Mouse (Mus musculus): ENCODE results near the gene Rabif.
A peak's percentile ranks its signal among the peaks of the same experiment; 100 is the strongest.

The Rabif gene

GRCm38 (mm10) chr1:134555871-134556670 lies 61.6 kb downstream of the Rabif start:
- peak; percentile 11 for DNase-seq

DNA sequence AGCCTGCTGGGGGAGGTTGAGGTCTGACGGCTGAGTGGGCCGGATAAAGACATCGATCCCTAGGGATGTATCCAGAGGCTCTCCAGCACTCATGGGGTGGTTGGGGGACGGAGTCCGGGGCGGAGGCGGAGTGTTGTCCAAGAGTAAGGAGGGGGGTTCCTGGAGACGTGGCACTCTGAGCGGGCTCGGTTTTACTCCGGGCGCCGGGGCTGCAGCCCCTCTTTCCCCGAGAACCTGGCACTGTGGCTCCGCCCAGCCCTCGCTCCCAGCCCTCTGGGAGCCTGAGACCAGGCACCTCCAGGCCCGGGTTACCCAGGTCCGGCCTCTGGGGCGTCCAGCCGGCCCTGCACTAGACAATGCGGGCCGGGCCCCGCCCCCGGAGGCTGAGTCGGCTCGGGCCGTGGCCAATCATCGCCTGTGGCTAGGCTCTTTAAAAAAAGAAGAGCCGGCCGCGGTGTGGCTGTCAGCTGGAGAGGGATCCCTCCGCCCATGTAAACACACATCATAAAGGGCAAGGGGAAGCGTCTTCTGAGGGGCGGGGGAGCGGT lies 62.3 kb downstream of the Rabif start:
- DNase-seq = peak; percentile 97

All from kidney, adult 9 months (tissue).